Mouse (Mus musculus) kidney, adult 2 months (tissue): ENCODE data around the gene Sfxn2.

Experiments
- CTCF ChIP-seq: fragments of 200-500 bp; conservative IDR thresholded peaks from 2 replicates; pipeline ENCODE4 v1.5.1; 2011; ENCODE audit warnings: low read depth, mild to moderate bottlenecking, control low read depth, low read length, moderate library complexity, mixed read lengths; ENCODE audit not compliant: insufficient read depth, insufficient read length
- POLR2A ChIP-seq: fragments of 200-500 bp; IDR thresholded peaks from one replicate; pipeline ENCODE4 v1.6.1; 2011; ENCODE audit warnings: low read depth, low read length, control low read depth

- TF ChIP-seq CTCF, result no peak; the same call in 1 of the 2 replicates
- no peak for TF ChIP-seq POLR2A
These were observed 71.8 kb downstream of the Sfxn2 start for GRCm38 (mm10) chr19:46644793-46645602.
